Mouse (Mus musculus) forebrain, embryonic 12.5 days (tissue): ENCODE measurements around the gene Gmppb. TPM values are rescaled to one million over a fixed set of nuclear protein-coding genes. Genes with fewer than 3 reads are reported as not detected.

Experiments used
- ATAC-seq: fragments of 200-750 bp; cut with Nextera tagmentation; 2 replicates; pipeline ENCODE4 v1.8.0; 2017; ENCODE audit warnings: moderate TSS enrichment; ENCODE audit not compliant: low FRiP score
- H3K27ac ChIP-seq: fragments of 300-500 bp; sonication (generic); 2 replicates; pipeline ENCODE4 v1.5.1; 2016; ENCODE audit warnings: mild to moderate bottlenecking
- H3K27me3 ChIP-seq: fragments of 300-500 bp; sonication (generic); 2 replicates; pipeline ENCODE4 v1.6.1; 2016; ENCODE audit warnings: mild to moderate bottlenecking
- H3K36me3 ChIP-seq: fragments of 300-500 bp; sonication (generic); replicated peaks from 2 replicates; pipeline ENCODE4 v1.6.1; 2016; ENCODE audit warnings: mild to moderate bottlenecking
- H3K4me1 ChIP-seq: fragments of 300-500 bp; sonication (generic); 2 replicates; pipeline ENCODE4 v1.6.1; 2016
- H3K4me2 ChIP-seq: fragments of 300-500 bp; sonication (generic); 2 replicates; pipeline ENCODE4 v1.6.1; 2016; ENCODE audit warnings: mild to moderate bottlenecking, moderate library complexity
- H3K4me3 ChIP-seq: fragments of 300-500 bp; sonication (generic); replicated peaks from 2 replicates; pipeline ENCODE4 v1.5.1; 2016; ENCODE audit warnings: mild to moderate bottlenecking
- H3K9ac ChIP-seq: fragments of 300-500 bp; sonication (generic); 2 replicates; pipeline ENCODE4 v1.6.1; 2016; ENCODE audit warnings: mild to moderate bottlenecking
- H3K9me3 ChIP-seq: fragments of 300-500 bp; sonication (generic); 2 replicates; pipeline ENCODE4 v1.6.1; 2016
- WGBS: fragments of 180-500 bp; shearing (Covaris S2); methylation state at CpG from one replicate; pipeline ENCODE4 v1.1.7; 2016; 5-methylcytosine and 5-hydroxymethylcytosine counted together
- polyA plus RNA-seq: library from polyadenylated mRNA; unstranded; fragments of >200 nt; fragmentation: Nextera tagmentation; extraction: Ambion mirVana; gene quantifications from 2 replicates; pipeline ENCODE4 v1.2.1, GENCODE M21; 2016

Gene Gmppb
- polyA plus RNA-seq, 1 experiment from 2014 or later: 18.2 TPM

DNA sequence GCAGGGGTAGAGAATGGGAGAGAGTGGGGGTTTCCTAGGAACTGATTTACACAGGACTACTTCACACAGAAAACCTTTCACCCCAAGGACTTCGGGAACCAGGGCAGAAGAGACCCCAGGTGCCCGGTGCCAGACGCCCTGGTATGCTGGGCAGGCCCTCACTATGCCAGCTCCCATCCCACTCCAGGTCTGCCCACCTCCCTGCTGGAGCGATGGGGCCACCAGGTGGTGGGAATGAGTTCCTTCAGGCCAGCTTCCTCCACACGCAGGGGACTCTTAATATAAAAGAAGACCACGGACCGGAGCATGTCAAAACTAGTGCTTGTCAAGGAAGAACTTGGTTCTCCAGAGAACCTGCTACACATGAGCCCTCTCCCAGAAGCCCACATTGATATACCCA lies 18.2 kb downstream of the Gmppb start:
- Histone ChIP-seq H3K4me1 (no peaks in the 10 kb centered on the region), H3K9ac (no peak overlapping the region), H3K4me2 (no peak overlapping the region), H3K36me3 (peaks cover 51% of the 10 kb centered on the region), H3K27ac (no peak overlapping the region), H3K27me3 (no peaks in the 10 kb centered on the region), H3K9me3 (no peaks in the 10 kb centered on the region), H3K4me3 (no peak overlapping the region)
- WGBS: 82% methylated on average over 7 of the region's 7 CpGs
- no peak for ATAC-seq

DNA sequence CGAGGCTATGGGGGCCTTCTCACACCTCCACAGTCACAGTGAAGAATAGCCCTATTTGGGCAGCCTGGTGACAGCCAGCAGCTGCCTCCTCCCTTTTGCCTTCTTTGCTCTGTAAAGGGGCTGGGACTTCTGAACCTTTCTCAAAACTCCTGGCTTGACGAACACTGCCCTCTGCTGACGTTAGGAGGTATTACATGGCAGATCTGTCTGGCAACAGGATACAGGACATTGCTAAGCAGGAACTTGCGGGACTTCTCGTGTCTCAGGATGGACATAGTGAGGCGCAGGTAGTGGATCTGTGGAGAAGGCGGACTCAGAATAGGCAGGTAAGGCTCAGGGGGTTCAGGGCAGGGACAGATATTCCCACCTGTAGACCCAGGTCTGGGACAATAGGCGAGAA lies 18.9 kb downstream of the Gmppb start:
- Histone ChIP-seq H3K27me3 (no peaks in the 10 kb centered on the region), H3K9me3 (no peaks in the 10 kb centered on the region), H3K4me1 (no peaks in the 10 kb centered on the region), H3K9ac (no peak overlapping the region), H3K27ac (no peak overlapping the region), H3K4me2 (no peak overlapping the region), H3K4me3 (no peak overlapping the region), H3K36me3 (peaks cover 44% of the 10 kb centered on the region)
- ATAC-seq: peak; percentile 42; the same call in 1 of the 2 replicates
- WGBS: 17% methylated on average over 8 of the region's 8 CpGs

DNA sequence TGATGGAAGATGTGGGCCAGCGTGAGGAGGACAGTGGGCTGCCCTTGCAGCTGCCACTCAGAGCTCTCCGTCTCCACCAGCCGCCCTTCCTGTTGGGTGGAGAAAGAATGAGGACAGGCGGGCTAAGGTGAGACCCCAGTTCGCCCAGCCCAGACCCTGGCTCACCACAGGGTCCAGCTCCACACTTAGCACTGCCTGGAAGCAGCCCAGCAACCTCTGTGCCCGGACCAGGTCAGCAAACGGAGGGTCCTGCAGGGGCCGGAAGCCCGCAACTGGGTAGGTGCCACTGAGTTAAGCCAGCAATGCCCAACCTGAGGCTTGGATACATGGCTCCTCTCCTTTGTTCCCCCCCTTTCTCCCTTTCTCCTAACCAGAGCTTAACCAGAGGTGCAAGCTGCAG lies 20.0 kb downstream of the Gmppb start:
- H3K36me3 ChIP-seq: peaks cover 35% of the 10 kb centered on the region
- ATAC-seq: no peak
- H3K9ac ChIP-seq: no peak overlapping the region
- no peak overlapping the region for H3K4me2 ChIP-seq
- no peaks in the 10 kb centered on the region for H3K9me3 ChIP-seq
- H3K4me1 ChIP-seq: no peaks in the 10 kb centered on the region
- no peak overlapping the region for H3K4me3 ChIP-seq
- H3K27me3 ChIP-seq: no peaks in the 10 kb centered on the region
- 93% methylated on average over 9 of the region's 9 CpGs for WGBS
- no peak overlapping the region for H3K27ac ChIP-seq

DNA sequence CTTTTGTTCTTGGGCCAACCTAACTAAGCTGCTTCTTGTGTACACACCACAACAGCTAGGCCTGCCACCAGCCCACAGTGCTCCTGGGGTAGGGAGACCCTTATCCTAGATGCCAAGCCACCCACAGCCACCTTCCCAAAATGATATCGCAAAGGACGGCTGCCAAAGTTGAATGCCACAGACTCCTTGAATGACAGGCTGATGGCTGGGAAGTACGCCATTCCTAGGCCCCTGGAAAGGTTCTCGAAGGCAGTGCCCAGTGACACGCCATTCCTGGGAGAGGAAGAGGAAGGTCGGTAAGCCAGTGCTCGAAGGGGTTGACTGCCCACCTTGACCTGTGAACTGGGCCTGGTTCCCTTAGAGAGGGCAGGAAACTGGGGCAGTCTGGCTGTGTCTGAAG lies 20.5 kb downstream of the Gmppb start:
- no peaks in the 10 kb centered on the region for H3K27me3 ChIP-seq
- H3K9ac ChIP-seq: no peak overlapping the region
- no peak overlapping the region for H3K27ac ChIP-seq
- H3K4me2 ChIP-seq: no peak overlapping the region
- peaks cover 30% of the 10 kb centered on the region for H3K36me3 ChIP-seq
- no peak for ATAC-seq
- no peak overlapping the region for H3K4me3 ChIP-seq
- WGBS: 90% methylated on average over 7 of the region's 7 CpGs
- no peaks in the 10 kb centered on the region for H3K4me1 ChIP-seq
- no peaks in the 10 kb centered on the region for H3K9me3 ChIP-seq

DNA sequence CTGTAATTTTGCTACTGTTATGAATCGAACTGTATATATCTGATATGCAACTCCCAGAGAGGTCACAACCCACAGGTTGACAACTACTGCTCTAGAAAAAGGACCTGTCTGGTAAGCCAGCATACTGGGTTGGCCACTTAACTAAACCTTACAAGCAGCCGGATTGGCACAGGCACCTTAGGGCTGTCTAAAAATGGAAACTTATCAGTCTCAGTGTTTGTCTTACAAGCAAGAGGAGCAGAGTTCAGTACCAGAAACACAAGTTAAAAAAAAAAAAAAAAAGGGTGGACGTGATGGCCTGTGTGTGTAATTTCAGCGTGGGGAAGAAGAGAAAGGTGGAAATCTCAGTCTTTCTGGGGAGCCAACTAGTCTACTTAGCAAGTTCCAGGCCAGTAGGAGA lies 22.8 kb downstream of the Gmppb start:
- Histone ChIP-seq H3K9ac (no peak overlapping the region), H3K4me3 (no peak overlapping the region), H3K4me1 (no peaks in the 10 kb centered on the region), H3K9me3 (no peaks in the 10 kb centered on the region), H3K4me2 (no peak overlapping the region), H3K36me3 (peaks cover 22% of the 10 kb centered on the region), H3K27ac (no peak overlapping the region), H3K27me3 (no peaks in the 10 kb centered on the region)
- no peak for ATAC-seq
- 96% methylated on average over 4 of the region's 4 CpGs for WGBS

DNA sequence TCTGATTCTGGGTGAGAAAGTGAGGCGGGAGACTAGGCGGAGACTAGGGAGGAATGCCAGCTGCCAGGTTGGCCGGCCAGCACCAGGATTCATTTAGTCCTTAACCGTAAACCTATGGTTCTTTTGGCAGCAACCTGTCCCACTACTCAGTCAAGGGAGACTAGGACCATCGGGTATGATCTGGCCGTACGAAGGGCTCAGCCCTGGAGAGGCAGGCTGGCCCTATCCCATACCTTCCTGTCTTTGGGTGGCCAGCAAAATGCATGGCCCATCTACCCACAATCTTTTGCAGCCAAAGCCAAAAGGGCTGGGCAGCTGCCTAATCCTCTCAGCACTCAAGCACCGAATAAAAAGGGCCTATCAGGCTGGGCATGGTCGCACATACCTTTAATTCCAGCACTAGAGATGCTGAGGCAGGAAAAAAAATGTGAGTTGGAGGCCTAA lies 23.5 kb downstream of the Gmppb start:
- H3K4me2 ChIP-seq: no peak overlapping the region
- H3K27ac ChIP-seq: peak overlapping the region; percentile 63; the same call in 1 of the 2 replicates
- ATAC-seq: no peak
- H3K4me3 ChIP-seq: no peak overlapping the region
- H3K9ac ChIP-seq: no peak overlapping the region
- no peaks in the 10 kb centered on the region for H3K4me1 ChIP-seq
- H3K36me3 ChIP-seq: peaks cover 22% of the 10 kb centered on the region
- H3K27me3 ChIP-seq: no peaks in the 10 kb centered on the region
- 61% methylated on average over 9 of the region's 9 CpGs for WGBS
- no peaks in the 10 kb centered on the region for H3K9me3 ChIP-seq

DNA sequence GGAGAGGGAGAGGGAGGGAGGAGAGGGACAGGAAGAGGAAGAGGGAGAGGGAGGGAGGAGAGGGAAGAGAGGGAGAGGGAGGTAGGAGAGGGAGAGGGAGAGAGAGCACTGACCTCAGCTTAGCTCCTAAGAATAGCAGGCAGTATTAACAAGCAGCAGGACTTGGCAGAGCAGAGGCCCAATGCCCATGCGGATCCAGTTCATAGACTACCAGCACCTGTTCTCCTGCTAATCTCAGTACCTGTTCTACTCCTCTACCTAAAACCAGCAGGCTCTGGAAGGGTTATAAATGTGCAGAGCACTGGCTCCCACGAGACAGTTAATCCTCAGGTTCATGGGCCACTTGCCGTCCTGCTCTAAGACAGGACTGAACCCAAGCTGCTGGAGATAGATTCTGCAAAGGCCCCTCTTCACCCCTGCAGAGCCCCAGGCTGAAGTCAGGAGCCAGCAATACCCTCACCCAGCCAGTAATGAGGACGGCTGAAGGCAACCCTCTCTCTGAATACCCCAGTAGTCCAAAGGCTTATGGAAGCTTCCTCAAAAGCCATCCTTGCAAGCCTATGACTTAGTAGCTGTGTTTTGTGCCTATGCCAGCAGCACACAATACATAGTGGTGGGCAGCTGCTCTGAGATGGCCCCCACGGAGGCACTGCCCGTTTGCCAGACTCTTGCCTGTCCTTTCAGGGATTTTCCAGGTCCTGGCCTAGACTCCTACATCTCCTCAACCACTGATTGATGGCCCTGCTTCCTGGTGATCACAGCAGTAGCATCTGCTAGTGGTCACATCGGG lies 24.3 kb downstream of the Gmppb start:
- Histone ChIP-seq H3K27ac (no peak overlapping the region), H3K4me2 (no peak overlapping the region), H3K4me1 (peaks cover 7% of the 10 kb centered on the region), H3K36me3 (peaks cover 22% of the 10 kb centered on the region), H3K4me3 (no peak overlapping the region), H3K9ac (no peak overlapping the region), H3K27me3 (no peaks in the 10 kb centered on the region), H3K9me3 (no peaks in the 10 kb centered on the region)
- ATAC-seq: no peak
- 68% methylated on average over 7 of the region's 7 CpGs for WGBS

DNA sequence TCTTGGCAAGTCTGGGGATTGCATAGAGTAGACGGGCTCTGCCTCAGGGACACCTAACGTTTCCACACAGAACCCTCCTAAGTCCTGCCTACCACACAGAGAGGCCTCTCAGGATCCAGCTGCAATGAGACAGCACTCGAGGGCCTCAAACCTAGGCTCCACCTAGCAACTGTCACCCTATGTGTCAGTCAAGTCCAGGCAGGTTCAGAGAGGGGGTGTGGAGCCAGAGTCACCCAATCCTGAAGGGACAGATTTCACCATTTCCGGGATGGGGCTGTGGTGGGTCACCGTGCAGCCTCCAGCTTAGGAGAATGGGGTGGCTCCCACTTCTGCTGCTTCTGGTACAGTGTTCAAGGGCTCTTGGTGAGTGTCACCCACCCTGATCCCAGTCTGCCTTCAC lies 31.1 kb downstream of the Gmppb start, which contains the start of gene Mst1:
TSS of gene Mst1 (plus strand) at position 269 of the 400 bp plus-strand sequence.
- Histone ChIP-seq H3K36me3 (peaks cover 13% of the 10 kb centered on the region), H3K4me2 (peak within 1 kb of the TSS; percentile 90), H3K27ac (0 out of 2 replicates have a peak within 1 kb of the TSS, but pooled peaks have one; percentile 5), H3K4me3 (peak within 1 kb of the TSS; percentile 78), H3K9me3 (no peaks in the 10 kb centered on the region), H3K9ac (peak within 1 kb of the TSS; percentile 91), H3K4me1 (peaks cover 21% of the 10 kb centered on the region), H3K27me3 (peaks cover 46% of the 10 kb centered on the region)
- ATAC-seq: no peak
- 76% methylated on average over 5 of the region's 5 CpGs for WGBS

DNA sequence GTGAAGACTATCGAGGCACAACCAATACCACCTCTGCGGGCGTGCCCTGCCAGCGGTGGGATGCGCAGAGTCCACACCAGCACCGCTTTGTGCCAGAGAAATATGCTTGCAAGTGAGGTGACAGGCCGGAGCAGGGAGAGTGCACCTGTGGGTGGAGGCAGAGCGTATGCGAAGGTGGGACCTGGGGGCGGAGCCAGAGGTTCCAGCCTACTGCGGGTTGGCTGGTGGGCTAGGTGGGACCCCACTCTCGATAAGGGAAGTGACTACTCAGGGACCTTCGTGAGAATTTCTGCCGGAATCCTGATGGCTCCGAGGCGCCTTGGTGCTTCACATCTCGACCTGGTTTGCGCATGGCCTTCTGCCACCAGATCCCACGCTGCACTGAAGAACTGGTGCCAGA lies 33.5 kb downstream of the Gmppb start:
- H3K9me3 ChIP-seq: no peaks in the 10 kb centered on the region
- peaks cover 37% of the 10 kb centered on the region for H3K36me3 ChIP-seq
- H3K4me3 ChIP-seq: peak overlapping the region; percentile 10
- peak overlapping the region; percentile 7; the same call in 1 of the 2 replicates for H3K9ac ChIP-seq
- H3K4me2 ChIP-seq: peak overlapping the region; percentile 10; the same call in 1 of the 2 replicates
- H3K27me3 ChIP-seq: peaks cover 46% of the 10 kb centered on the region
- H3K4me1 ChIP-seq: peaks cover 21% of the 10 kb centered on the region
- no peak for ATAC-seq
- 5% methylated on average over 19 of the region's 19 CpGs for WGBS
- no peak overlapping the region for H3K27ac ChIP-seq

DNA sequence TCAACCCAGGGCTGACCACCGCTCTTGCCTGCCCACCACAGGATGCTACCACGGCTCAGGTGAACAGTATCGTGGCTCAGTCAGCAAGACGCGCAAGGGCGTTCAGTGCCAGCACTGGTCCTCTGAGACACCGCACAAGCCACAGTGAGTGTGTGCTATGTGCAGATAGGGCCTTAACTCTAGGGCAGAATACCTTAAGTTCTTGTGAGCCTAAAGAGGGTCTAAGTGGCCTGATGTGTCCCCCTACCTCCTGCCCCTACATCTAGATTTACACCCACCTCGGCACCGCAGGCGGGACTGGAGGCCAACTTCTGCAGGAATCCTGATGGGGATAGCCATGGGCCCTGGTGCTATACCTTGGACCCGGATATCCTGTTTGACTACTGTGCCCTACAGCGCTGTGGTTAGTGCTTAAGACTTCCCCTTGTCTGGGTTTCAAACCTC lies 34.0 kb downstream of the Gmppb start, which contains the start of gene Rnf123:
TSS of gene Rnf123 (minus strand) at position 359 of the 444 bp plus-strand sequence.
- Histone ChIP-seq H3K9me3 (no peaks in the 10 kb centered on the region), H3K27ac (no peak within 1 kb of the TSS), H3K4me2 (peak within 1 kb of the TSS; percentile 10; the same call in 1 of the 2 replicates), H3K36me3 (peaks cover 41% of the 10 kb centered on the region), H3K9ac (peak within 1 kb of the TSS; percentile 7; the same call in 1 of the 2 replicates), H3K4me1 (peaks cover 18% of the 10 kb centered on the region), H3K27me3 (peaks cover 46% of the 10 kb centered on the region), H3K4me3 (peak within 1 kb of the TSS; percentile 10)
- 34% methylated on average over 12 of the region's 12 CpGs for WGBS
- no peak for ATAC-seq

DNA sequence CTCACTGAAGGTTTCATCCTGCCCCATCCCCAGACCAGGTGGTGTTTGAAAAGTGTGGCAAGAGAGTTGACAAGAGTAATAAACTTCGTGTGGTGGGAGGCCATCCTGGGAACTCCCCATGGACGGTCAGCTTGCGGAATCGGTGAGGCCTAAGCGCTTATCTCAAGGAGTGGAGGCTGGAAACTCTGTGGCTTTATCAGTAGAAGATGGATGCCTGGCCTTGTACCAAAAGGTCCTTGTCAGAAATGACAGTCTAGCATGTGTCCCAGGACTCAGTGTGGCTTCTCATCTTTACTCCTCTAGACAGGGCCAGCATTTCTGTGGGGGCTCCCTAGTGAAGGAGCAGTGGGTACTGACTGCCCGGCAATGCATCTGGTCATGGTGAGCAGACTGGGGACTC lies 34.5 kb downstream of the Gmppb start:
- Histone ChIP-seq H3K27me3 (peaks cover 46% of the 10 kb centered on the region), H3K4me1 (peaks cover 12% of the 10 kb centered on the region), H3K36me3 (peaks cover 47% of the 10 kb centered on the region), H3K9ac (no peak overlapping the region), H3K4me3 (no peak overlapping the region), H3K9me3 (no peaks in the 10 kb centered on the region), H3K27ac (no peak overlapping the region), H3K4me2 (no peak overlapping the region)
- no peak for ATAC-seq
- 81% methylated on average over 6 of the region's 6 CpGs for WGBS

DNA sequence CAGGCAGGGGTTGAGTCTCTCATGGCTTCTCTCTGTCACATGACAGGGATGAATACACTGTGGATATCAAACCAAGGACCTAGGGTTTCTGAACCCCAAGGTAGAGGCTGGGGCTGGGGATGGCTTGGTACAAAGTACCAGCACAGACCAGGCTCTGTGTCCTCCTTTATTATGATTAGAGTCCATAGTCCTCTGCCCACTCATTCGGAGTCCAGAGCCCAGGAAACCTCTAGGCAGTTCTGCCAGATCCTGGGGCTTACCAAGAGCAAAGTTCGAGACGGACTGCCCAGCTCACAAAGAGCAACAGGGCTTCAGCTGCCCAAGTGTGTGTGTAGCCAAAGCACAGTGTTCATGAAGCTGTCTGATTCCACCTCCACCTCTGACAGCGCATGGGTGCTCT lies 36.2 kb downstream of the Gmppb start:
- H3K9ac ChIP-seq: no peak overlapping the region; the same call in 1 of the 2 replicates
- H3K4me2 ChIP-seq: no peak overlapping the region
- H3K9me3 ChIP-seq: no peaks in the 10 kb centered on the region
- H3K4me3 ChIP-seq: no peak overlapping the region
- H3K27ac ChIP-seq: no peak overlapping the region
- H3K27me3 ChIP-seq: peaks cover 44% of the 10 kb centered on the region
- H3K36me3 ChIP-seq: peaks cover 63% of the 10 kb centered on the region
- 0 out of 2 replicates have a peak, but pooled peaks cover 5% of the 10 kb centered on the region for H3K4me1 ChIP-seq
- ATAC-seq: no peak
- 97% methylated on average over 4 of the region's 4 CpGs for WGBS
